Mouse (Mus musculus) gastrocnemius, adult 8-10 months (tissue): Measurements from ENCODE around the gene Kras. TPM values are rescaled to one million over a fixed set of nuclear protein-coding genes. Genes with fewer than 3 reads are reported as not detected.

Experiments used
- DNase-seq, 2 experiments: peaks; one replicate each; pipeline ENCODE4 v3.0.0; 2022; ENCODE audit warnings: low spot score in 2 of 2
- total RNA-seq, 4 experiments: library from RNA; stranded (reverse); gene quantifications; 2 replicates each; pipeline ENCODE4 v1.2.4; 2022

Kras gene
- total RNA-seq, 4 experiments from 2014 or later = 11.7 to 23.7 (median 13.9) TPM

DNA sequence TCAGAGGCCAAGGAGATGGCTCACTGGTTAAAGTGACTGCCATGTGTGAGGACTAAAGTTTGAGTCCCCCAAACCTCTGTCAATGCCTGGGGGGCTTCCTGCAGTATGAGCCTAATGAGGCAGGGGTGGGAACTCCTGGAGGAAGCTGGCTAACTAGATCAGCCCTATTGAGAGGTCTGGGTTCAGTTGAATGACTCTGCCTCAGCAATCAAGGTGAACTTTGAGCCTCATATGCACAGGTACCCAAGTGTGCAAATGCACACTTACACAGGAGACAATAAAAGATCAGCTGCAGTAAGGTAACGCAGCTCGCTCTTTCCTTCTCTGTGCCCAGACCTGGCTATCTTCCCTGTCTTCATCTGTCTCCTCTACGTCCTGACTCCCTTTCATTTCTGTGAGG lies 57.0 kb downstream of the Kras start:
- no peak for DNase-seq

DNA sequence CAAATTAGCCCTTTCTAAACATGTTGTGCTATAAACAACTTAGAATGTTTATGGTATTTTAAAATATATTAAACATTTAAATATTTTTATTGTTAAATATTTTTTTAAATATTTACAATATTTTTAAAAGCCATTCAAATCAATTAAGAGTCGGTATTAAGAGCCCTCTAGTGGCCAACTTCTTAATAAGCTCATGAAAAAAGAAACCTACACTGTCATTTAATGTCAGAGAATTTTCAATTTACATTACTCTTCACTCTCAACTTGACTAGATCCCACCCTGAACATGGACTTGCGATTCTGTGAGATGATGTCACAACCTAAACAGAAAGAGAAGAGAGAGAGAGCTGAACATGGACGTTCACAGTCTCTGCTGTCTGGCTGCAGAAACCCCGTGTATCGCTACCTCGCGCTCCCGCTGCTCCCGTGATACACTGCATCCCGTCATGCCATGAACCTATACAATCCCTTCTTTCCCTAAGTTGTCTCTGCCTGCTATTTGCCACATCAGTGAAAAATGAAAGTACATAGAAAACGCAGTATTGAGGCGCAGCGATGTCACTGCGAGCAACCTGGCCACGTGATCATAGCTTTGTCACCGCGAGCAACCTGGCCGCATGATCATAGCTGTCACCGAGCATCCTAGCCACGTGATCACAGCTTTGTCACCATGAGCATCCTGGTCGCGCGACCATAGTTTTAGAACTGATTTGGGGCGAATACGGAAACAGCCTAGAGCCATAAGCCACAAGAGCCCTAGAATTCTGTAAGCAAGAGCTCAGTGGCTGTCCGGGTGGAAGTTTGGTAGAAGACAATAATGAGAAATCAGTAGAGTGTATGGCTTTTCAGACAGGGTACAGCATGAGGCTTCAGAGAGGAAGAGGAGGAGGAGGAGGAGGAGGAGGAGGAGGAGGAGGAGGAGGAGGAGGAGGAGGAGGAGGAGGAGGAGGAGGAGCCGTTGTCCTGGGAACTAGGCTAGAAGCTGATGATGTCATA lies 62.6 kb downstream of the Kras start:
- DNase-seq = no peak

DNA sequence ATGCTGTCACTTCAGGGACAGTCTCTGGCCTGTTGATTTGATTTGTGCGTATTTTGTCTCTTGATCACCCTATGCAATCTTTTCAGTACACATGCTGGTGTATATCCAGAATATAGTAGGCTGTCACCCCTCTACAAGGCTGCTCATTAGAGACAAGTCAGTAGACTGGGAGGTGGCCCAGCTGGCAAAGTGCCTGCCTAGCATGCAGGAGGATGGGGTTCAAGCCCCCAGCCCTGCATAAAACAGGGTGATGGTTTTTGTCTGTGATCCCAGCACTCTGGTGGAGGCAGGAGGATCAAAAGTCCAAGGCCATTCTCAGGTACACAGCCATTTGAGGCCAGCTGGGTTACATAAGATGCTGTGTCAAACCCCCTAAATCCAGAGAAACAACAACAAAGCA lies 63.9 kb downstream of the Kras start:
- DNase-seq = no peak

- peak; percentile 20 to 23 for DNase-seq
These were observed 68.0 kb downstream of the Kras start for GRCm38 (mm10) chr6:145182044-145182443.

DNA sequence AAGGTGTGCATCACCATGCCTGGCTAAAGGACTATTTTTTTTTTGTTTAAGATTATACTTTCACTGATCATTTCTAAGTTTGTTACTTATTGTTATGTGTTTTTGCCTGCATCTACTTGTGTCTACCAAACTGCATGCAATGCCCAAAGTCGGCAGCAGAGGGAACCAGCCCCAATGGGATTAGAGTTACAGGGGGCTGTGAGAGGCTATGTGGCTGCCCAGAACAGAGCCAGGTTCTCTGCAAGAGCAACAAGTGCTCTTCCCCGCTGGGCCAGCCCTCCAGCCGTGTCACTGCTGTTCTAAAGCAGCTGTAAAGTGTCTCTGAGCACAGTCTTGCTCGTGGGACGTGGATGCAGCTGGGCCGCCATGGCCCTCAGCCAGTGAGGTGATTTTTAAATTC lies 70.4 kb downstream of the Kras start:
- peak in 1 of 2 experiments; percentile 26 for DNase-seq

GRCm38 (mm10) chr6:145176474-145176873 lies 73.6 kb downstream of the Kras start:
- DNase-seq = no peak

DNA sequence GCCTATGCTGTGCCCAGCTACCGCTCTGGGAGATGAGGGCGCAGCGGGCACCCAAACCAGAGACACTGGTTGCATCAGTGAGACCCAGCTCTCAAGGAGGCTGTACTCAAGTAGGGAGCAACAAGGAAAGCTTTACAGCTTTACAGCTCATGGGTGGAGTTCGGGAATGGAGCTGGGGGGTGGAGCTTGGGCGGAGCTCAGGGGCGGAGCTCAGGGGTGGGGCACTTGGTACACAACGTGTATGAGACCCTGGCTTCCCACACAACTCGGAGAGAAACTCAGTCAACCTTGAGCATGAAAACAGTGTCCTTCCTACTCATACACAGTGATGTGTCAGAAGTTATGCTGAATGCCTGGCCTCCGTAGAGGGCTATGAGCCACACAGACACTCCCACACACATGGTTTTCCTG lies 74.5 kb downstream of the Kras start:
- DNase-seq = no peak

- peak; percentile 65 to 71 for DNase-seq
These were observed 76.3 kb downstream of the Kras start for GRCm38 (mm10) chr6:145173781-145174191.

DNA sequence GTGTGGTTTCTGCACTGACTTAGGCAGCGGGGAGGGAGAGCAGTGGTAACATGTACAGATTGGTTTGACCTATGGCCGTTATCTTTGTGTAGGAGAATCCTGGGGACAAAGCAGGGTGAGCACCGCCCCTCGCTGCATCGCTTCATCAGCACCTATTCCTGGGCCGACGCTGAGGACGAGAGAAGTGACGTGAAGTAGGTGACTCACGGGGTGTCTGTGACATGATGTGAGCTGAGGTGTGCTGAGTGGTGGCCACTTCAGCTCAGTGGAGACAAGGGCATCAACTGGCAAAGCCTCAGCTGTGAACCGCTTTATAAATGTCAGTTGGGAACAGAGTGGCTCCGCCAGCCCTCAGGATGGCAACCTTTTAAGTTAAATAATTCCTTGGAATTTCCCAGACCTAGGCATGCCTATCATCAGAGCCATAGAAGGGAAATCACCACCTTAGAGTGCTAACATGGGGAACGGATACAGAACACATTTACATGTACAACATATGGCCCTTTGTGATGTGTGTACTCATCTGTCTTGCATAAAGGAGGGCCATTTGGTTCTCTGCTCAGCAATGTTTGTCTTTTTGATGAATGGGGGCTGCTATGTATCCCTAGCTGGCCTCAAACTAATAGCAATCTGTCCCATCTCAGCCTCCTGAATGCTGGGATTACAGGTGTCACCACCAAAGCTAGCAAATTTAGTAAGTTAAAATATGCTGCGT lies 78.0 kb downstream of the Kras start:
- DNase-seq = no peak

Other genes with a start within 250 kb of the Kras start
- 1 to 10 TPM in 2 of 4 experiments, under 1 TPM in 2; 0.02 to 1.2 (median 0.80) TPM for gene Bcat1, start 174.1 kb downstream of the Kras start, total RNA-seq
- gene Lrmp, start 134.6 kb downstream of the Kras start, total RNA-seq = 1 to 10 TPM in 1 of 4 experiments, under 1 TPM in 2, not detected in 1; 0.25 to 1.1 (median 0.34) TPM
- under 1 TPM in 2 of 4 experiments, not detected in 2; 0.15 to 0.17 TPM for gene Casc1, start 39.2 kb downstream of the Kras start, total RNA-seq
- gene Etfrf1, start 39.1 kb downstream of the Kras start, total RNA-seq = 10 to 100 TPM; 50.3 to 54.7 (median 52.4) TPM